Mouse (Mus musculus): ENCODE measurements around the gene Tmem160.

Tmem160 gene

GRCm38 (mm10) chr7:16488816-16489215 is 36.2 kb downstream of the Tmem160 start:
- no peak for DNase-seq (ENCODE audit: extremely low spot score, low spot score)

GRCm38 (mm10) chr7:16489948-16490347 is 37.4 kb downstream of the Tmem160 start:
- no peak for DNase-seq (ENCODE audit: extremely low spot score, low spot score)

GRCm38 (mm10) chr7:16491759-16492158 is 39.2 kb downstream of the Tmem160 start:
- peak; percentile 70 for DNase-seq (ENCODE audit: extremely low spot score, low spot score)

GRCm38 (mm10) chr7:16492211-16492610 is 39.6 kb downstream of the Tmem160 start:
- no peak for DNase-seq (ENCODE audit: extremely low spot score, low spot score)

GRCm38 (mm10) chr7:16493361-16493760 is 40.8 kb downstream of the Tmem160 start:
- DNase-seq (ENCODE audit: extremely low spot score, low spot score) = no peak

- DNase-seq (ENCODE audit: extremely low spot score, low spot score) = no peak
Observed at GRCm38 (mm10) chr7:16496260-16496659, 43.7 kb downstream of the Tmem160 start.

GRCm38 (mm10) chr7:16499671-16500104 is 47.1 kb downstream of the Tmem160 start:
- no peak for DNase-seq (ENCODE audit: extremely low spot score, low spot score)

GRCm38 (mm10) chr7:16501571-16501970 is 49.0 kb downstream of the Tmem160 start:
- no peak for DNase-seq (ENCODE audit: extremely low spot score, low spot score)

- no peak for DNase-seq (ENCODE audit: extremely low spot score, low spot score)
Observed at GRCm38 (mm10) chr7:16504573-16505225, 52.1 kb downstream of the Tmem160 start.
